Mouse (Mus musculus) kidney, adult 9 months (tissue): ENCODE measurements at regions not wholly inside any gene's neighbourhood (a gene's known extent, or its start where the extent isn't known, plus 50 kb on each side); places are given as distances from the start of the nearest gene placed in this dataset.

Experiments used
- DNase-seq: peaks from one replicate; pipeline ENCODE4 v3.0.0; 2022

DNA sequence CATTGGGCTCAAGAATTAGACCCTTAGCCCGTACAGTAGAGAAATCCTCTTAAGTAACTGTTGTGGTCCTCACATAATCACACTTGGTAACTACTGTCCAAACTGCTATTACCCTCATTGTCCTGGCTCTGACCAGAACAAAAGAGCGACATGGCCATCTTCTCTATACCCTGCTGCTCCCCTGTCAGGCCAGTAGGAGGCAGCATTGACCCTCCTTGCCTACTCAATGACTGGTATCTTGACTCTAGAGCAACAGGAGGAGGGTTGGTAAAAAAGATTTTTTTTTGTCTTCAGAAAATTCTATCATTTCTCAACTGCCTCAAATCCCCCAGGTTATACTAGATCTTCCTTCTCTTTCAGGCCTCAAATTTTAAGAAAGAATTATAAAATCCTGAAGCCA is 130.4 kb downstream of the Usp46 start:
- peak; percentile 52 for DNase-seq

DNA sequence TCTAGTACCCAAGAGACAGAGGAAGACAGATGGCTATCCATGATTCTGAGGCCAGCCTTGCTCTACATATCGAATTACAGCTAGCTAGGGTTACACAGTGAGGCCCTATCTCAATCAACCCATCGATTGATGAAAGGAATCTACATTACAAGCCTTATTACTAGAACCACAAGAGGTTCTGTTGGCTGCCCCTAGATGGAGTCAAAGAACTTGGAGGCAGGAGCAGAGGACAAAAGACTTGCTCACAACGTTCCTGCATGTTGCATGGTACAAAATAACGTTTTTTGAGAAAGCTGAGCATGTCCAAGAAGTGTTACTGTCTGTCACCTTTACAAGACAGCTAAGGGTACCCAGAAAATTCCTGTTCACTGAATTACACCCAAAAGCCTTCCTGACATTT is 129.8 kb downstream of the Usp46 start:
- DNase-seq = no peak

DNA sequence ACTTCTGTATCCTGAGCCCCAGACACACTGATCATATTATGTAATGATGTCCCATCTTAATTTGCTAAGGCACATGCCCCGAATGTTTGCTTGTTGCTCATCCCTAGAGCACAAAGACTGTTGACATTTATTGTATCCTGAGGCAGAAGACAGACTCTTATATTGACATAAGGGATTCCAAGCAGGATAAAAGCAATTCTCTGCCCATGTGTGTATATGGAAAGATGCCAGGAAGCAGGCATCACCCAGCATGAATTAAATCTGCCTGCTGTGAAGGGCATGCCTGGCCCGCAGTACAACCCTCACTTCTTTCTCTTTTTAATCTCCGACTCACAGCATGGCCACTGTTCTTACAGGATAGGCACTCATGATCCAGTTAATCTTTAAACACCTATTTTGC is 125.3 kb downstream of the Usp46 start:
- no peak for DNase-seq

DNA sequence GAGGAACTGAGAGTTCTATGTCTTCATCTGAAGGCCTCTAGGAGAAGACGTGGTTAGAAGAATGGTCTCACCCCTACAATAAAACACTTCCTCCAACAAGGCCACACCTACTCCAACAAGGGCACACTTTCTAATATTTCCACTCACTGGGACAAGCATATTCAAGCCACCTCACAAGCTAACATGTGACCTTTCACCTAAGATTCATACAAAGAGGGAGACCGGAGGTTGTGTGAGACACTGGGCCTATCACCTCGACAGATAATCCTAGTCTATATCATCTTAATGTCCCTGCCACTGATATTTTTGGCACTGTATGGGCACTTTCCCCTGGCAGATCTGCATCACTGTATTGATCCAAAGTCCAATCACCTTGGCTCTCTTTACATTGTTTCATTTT is 122.6 kb downstream of the Usp46 start:
- no peak for DNase-seq

DNA sequence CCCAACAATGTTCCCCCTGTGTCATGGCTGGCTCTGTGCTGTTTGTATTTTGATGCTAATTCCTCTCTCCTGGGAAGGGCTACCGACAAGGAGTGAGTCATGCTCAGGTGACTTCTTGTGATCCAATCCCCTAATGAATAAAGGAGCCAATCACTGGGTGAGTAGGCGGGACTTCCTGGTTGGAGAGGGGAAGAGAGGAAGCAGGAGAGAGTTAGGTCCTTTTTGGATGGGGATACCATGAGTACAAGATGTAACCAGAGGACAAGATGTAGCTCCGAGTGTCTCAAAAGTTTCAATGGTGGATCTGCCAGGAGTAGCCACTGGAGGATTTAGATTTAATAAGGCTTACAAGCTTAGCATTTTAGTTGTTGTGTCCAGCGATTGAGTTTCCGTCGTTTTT is 122.1 kb downstream of the Usp46 start:
- no peak for DNase-seq

DNA sequence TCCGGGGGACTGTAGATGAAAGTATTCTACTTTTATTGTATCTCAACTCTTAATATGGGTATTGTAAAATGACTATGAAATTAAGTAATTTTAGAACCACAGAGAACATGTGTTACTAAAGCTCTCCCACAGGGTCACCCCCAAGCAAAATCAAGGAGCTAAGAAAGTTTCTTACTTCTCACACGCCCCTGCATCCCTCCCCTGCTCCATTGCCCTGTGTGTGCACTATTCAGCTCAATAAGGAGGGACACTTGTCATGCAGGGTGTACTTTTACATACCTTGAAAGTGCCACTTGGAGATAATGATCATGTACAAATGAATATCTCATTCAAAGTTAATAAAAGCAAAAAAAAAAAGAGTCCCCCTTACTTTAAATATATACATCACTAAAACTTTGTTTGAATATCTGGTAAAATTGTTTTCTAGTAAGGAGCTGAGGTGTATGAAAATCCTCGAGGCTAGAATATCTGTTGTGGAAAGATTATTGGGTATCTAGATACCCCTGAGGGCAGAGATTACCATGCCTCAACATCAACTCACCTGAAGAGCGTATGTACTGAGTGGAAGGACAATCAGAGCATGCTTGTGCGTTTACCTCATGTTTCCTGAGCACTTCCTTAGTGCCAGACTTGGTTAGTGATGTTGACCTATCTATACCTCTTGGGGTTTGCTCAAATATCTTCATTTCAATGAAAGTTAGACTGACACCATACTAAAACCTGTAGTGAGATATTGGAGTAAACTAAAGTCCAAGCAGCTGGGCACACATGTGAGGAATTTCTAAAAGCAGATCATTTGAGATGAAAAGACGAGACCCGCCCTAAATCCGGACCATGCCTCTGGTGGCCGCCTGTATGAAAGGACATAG is 120.0 kb downstream of the Usp46 start:
- DNase-seq = no peak
